Mouse (Mus musculus) intestine, postnatal 0 days (tissue): Measurements from ENCODE around the gene Vti1b. TPM values are rescaled to one million over a fixed set of nuclear protein-coding genes. Genes with fewer than 3 reads are reported as not detected.

Experiments
- ATAC-seq: fragments of 200-750 bp; cut with Nextera tagmentation; 2 replicates; pipeline ENCODE4 v1.8.0; 2017; ENCODE audit warnings: mild to moderate bottlenecking, moderate TSS enrichment, moderate library complexity
- H3K27ac ChIP-seq: fragments of 300-500 bp; sonication (generic); 2 replicates; pipeline ENCODE4 v1.5.1; 2014; ENCODE audit warnings: mild to moderate bottlenecking, low read depth, low read length, moderate library complexity
- H3K27me3 ChIP-seq: fragments of 300-500 bp; sonication (generic); replicated peaks from 2 replicates; pipeline ENCODE4 v1.6.1; 2014; ENCODE audit warnings: low read length, mixed read lengths; ENCODE audit not compliant: control insufficient read depth, insufficient read depth
- H3K36me3 ChIP-seq: fragments of 300-500 bp; sonication (generic); 2 replicates; pipeline ENCODE4 v1.6.1; 2014; ENCODE audit warnings: mild to moderate bottlenecking, moderate library complexity; ENCODE audit not compliant: control insufficient read depth, insufficient read depth
- H3K4me1 ChIP-seq: fragments of 300-500 bp; sonication (generic); replicated peaks from 2 replicates; pipeline ENCODE4 v1.6.1; 2014; ENCODE audit warnings: antibody characterized with exemption, low read length, mixed read lengths; ENCODE audit not compliant: control insufficient read depth, insufficient read depth
- H3K4me2 ChIP-seq: fragments of 300-500 bp; sonication (generic); replicated peaks from 2 replicates; pipeline ENCODE4 v1.6.1; 2014; ENCODE audit warnings: low read depth, mild to moderate bottlenecking, moderate library complexity
- H3K4me3 ChIP-seq: fragments of 300-500 bp; sonication (generic); 2 replicates; pipeline ENCODE4 v1.5.1; 2014; ENCODE audit warnings: low read depth, low read length
- H3K9ac ChIP-seq: fragments of 300-500 bp; sonication (generic); 2 replicates; pipeline ENCODE4 v1.6.1; 2014; ENCODE audit warnings: mild to moderate bottlenecking, low read depth, low read length
- H3K9me3 ChIP-seq: fragments of 300-500 bp; sonication (generic); 2 replicates; pipeline ENCODE4 v1.6.1; 2016; ENCODE audit warnings: mixed run types; ENCODE audit not compliant: control insufficient read depth
- CTCF ChIP-seq: sonication (generic); IDR thresholded peaks from 2 replicates; pipeline ENCODE4 v1.5.1; 2016; ENCODE audit warnings: low read depth, mild to moderate bottlenecking, control low read depth, antibody characterized with exemption, moderate library complexity
- WGBS: fragments of 180-500 bp; shearing (Covaris S2); extraction: QIAGEN DNeasy Blood & Tissue Kit; methylation state at CpG from one replicate; pipeline ENCODE4 v1.1.7; 2014; 5-methylcytosine and 5-hydroxymethylcytosine counted together
- polyA plus RNA-seq: library from polyadenylated mRNA; unstranded; fragments of >200 nt; fragmentation: Nextera tagmentation; extraction: Ambion mirVana; gene quantifications from 2 replicates; pipeline ENCODE4 v1.2.1, GENCODE M21; 2015

The Vti1b gene
- polyA plus RNA-seq, 1 experiment from 2014 or later: 142 TPM

GRCm38 (mm10) chr12:79141384-79141783 is 31.1 kb downstream of the Vti1b start:
- H3K9ac ChIP-seq: no peak overlapping the region
- no peaks in the 10 kb centered on the region for H3K9me3 ChIP-seq
- H3K27me3 ChIP-seq: no peaks in the 10 kb centered on the region
- no peak overlapping the region for H3K4me3 ChIP-seq
- no peak overlapping the region for H3K4me2 ChIP-seq
- no peaks in the 10 kb centered on the region for H3K36me3 ChIP-seq
- H3K27ac ChIP-seq: no peak overlapping the region
- no peak for TF ChIP-seq CTCF
- no peak for ATAC-seq
- no peaks in the 10 kb centered on the region for H3K4me1 ChIP-seq

- Histone ChIP-seq H3K9me3 (no peaks in the 10 kb centered on the region), H3K36me3 (no peaks in the 10 kb centered on the region), H3K4me1 (no peaks in the 10 kb centered on the region), H3K9ac (no peak overlapping the region), H3K27ac (no peak overlapping the region), H3K4me3 (no peak overlapping the region), H3K27me3 (no peaks in the 10 kb centered on the region), H3K4me2 (no peak overlapping the region)
- ATAC-seq: no peak
- no peak for TF ChIP-seq CTCF
- WGBS: 88% methylated on average over 2 of the region's 2 CpGs
Measured at GRCm38 (mm10) chr12:79140811-79141210, 31.7 kb downstream of the Vti1b start.

- Histone ChIP-seq H3K4me2 (no peak overlapping the region), H3K4me1 (no peaks in the 10 kb centered on the region), H3K27ac (no peak overlapping the region), H3K36me3 (no peaks in the 10 kb centered on the region), H3K4me3 (no peak overlapping the region), H3K9ac (no peak overlapping the region), H3K9me3 (no peaks in the 10 kb centered on the region), H3K27me3 (no peaks in the 10 kb centered on the region)
- ATAC-seq: no peak
- WGBS: 23% methylated on average over 1 of the region's 1 CpGs
- TF ChIP-seq CTCF: no peak
Measured at GRCm38 (mm10) chr12:79139417-79139816, 33.0 kb downstream of the Vti1b start.

- H3K4me3 ChIP-seq: no peak overlapping the region
- H3K4me2 ChIP-seq: no peak overlapping the region
- H3K9me3 ChIP-seq: no peaks in the 10 kb centered on the region
- H3K4me1 ChIP-seq: no peaks in the 10 kb centered on the region
- no peaks in the 10 kb centered on the region for H3K27me3 ChIP-seq
- H3K36me3 ChIP-seq: no peaks in the 10 kb centered on the region
- H3K9ac ChIP-seq: no peak overlapping the region
- H3K27ac ChIP-seq: no peak overlapping the region
- TF ChIP-seq CTCF: no peak
- ATAC-seq: no peak
Measured at GRCm38 (mm10) chr12:79138999-79139398, 33.5 kb downstream of the Vti1b start.

- no peaks in the 10 kb centered on the region for H3K9me3 ChIP-seq
- no peaks in the 10 kb centered on the region for H3K4me1 ChIP-seq
- ATAC-seq: no peak
- 80% methylated on average over 7 of the region's 7 CpGs for WGBS
- TF ChIP-seq CTCF: no peak
- no peak overlapping the region for H3K9ac ChIP-seq
- H3K27ac ChIP-seq: no peak overlapping the region
- peaks cover 8% of the 10 kb centered on the region; the same call in 1 of the 2 replicates for H3K27me3 ChIP-seq
- no peak overlapping the region for H3K4me3 ChIP-seq
- H3K4me2 ChIP-seq: no peak overlapping the region
- no peaks in the 10 kb centered on the region for H3K36me3 ChIP-seq
Measured at GRCm38 (mm10) chr12:79136949-79137348, 35.5 kb downstream of the Vti1b start.

GRCm38 (mm10) chr12:79135105-79135504 is 37.4 kb downstream of the Vti1b start:
- 33% methylated on average over 4 of the region's 4 CpGs for WGBS
- H3K27ac ChIP-seq: no peak overlapping the region

GRCm38 (mm10) chr12:79134676-79135075 is 37.8 kb downstream of the Vti1b start:
- no peak overlapping the region for H3K9ac ChIP-seq
- peaks cover 6% of the 10 kb centered on the region; the same call in 1 of the 2 replicates for H3K4me1 ChIP-seq
- H3K4me2 ChIP-seq: no peak overlapping the region
- no peak overlapping the region for H3K27ac ChIP-seq
- ATAC-seq: no peak
- peaks cover 29% of the 10 kb centered on the region for H3K27me3 ChIP-seq
- 46% methylated on average over 8 of the region's 8 CpGs for WGBS
- no peak overlapping the region for H3K4me3 ChIP-seq
- no peaks in the 10 kb centered on the region for H3K9me3 ChIP-seq
- H3K36me3 ChIP-seq: no peaks in the 10 kb centered on the region
- no peak for TF ChIP-seq CTCF

More at GRCm38 (mm10) chr12:79135105-79135504, 37.4 kb downstream of the Vti1b start:
- peaks cover 6% of the 10 kb centered on the region; the same call in 1 of the 2 replicates for H3K4me1 ChIP-seq
- no peaks in the 10 kb centered on the region for H3K36me3 ChIP-seq
- H3K9ac ChIP-seq: no peak overlapping the region
- no peak overlapping the region for H3K4me3 ChIP-seq
- H3K9me3 ChIP-seq: no peaks in the 10 kb centered on the region
- H3K27me3 ChIP-seq: peaks cover 26% of the 10 kb centered on the region
- no peak for TF ChIP-seq CTCF
- H3K4me2 ChIP-seq: no peak overlapping the region
- ATAC-seq: no peak
